Mouse (Mus musculus): ENCODE data around the gene Olfr521.
"Not testable (repeated sequence)": the region's sequence is repeated elsewhere in the genome, so short reads cannot be mapped to it uniquely, and the experiment has no call there.

Olfr521 gene

DNA sequence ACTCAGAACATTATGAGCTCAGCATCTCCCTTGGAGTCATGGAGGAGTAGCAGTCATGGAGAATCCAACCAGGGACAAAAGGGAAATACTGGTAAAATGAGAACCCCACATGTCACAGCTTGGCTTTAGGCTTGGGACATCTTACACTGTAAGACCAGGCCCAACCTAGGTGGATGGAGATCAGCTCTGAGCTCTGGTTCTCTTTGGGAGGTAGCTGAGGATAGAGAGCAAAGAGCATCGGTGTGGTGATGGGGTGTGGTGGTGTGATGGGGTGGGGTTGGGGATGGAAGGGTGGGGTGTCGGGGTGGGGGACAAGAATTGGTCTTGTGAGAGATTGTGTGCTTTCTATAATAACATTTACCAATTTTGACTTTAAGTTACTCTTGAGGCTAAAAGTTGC lies 47.5 kb downstream of the Olfr521 start:
- DNase-seq (ENCODE audit: low spot score): no peak

- no peak for DNase-seq (ENCODE audit: low spot score)
Measured at GRCm38 (mm10) chr7:99811661-99812060, 48.4 kb downstream of the Olfr521 start.

GRCm38 (mm10) chr7:99813394-99813793 lies 50.1 kb downstream of the Olfr521 start:
- DNase-seq (ENCODE audit: low spot score): no peak

DNA sequence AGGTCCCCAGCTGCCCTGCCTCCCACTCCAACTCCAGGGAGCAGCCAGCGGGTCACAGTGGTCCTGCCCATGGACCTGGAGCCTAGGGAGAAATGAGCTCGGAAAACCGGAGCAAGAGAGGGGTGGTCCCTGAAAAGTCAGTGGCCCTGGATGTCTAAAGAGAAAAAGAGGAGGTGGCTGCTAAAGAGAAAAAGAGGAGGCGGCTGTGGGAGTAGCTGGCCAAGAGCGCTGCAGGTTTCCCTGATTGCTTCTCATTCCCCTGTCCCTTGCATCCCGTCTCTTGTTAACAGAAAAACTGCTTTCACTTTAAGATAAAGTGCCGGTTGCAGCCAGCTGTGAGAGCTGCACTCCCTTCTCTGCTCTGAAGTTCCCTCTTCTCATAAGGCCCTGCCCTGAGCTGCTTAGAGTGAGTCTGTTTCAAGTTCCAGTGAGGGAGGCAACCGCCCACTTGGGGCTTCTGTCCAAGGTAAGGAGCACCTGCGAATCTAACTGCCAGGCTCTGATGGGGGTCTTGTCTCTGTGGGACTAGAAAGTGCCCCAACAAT lies 54.9 kb downstream of the Olfr521 start:
- DNase-seq (ENCODE audit: low spot score): not testable (repeated sequence)

All from yolk sac, embryonic 10.5 days (tissue).